Mouse (Mus musculus) cerebellum, adult 18-20 months (tissue): ENCODE data around the gene Ip6k1.
"Not testable (repeated sequence)": the region's sequence is repeated elsewhere in the genome, so short reads cannot be mapped to it uniquely, and the experiment has no call there.

Experiments used
- DNase-seq, 2 experiments: peaks; one replicate each; pipeline ENCODE4 v3.0.0; 2021

Gene Ip6k1

GRCm38 (mm10) chr9:107983421-107983890 lies 18.8 kb upstream of the Ip6k1 start:
- no peak for DNase-seq

DNA sequence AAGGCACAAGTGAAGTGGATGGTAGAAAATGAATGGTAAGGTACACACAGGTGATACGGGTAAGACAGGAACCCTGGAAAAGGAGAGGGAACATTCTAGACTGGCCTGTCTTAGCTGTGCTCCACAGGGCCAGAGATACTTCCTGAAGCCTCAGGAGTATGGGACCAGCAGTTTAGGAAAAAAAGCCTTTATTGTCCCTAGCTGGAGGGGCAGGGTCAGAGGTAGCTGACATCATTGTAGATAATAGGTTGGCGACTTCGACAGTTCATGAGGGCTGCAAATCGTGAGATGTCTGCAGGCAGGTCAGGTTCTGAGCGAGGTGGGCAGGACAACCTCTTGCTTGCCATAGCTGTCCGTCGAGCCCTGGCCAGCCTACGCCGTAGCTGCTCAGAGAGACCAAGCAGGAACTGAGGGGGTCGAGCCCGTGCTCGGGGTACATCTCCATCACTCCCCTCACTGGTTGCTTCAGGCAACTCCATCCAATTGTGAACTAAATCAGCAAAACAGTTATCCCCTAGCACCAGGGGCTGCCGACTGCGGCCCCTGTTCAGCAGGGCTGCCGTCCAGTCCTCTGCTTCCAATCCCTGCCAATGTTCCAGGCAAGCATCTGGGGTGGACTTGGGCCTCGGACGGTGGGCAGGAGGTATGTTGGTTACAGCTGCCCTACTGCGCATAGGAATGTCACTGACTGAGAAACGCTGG lies 18.1 kb upstream of the Ip6k1 start:
- DNase-seq, result no peak

GRCm38 (mm10) chr9:107984754-107985055 lies 17.6 kb upstream of the Ip6k1 start:
- DNase-seq, result no peak

DNA sequence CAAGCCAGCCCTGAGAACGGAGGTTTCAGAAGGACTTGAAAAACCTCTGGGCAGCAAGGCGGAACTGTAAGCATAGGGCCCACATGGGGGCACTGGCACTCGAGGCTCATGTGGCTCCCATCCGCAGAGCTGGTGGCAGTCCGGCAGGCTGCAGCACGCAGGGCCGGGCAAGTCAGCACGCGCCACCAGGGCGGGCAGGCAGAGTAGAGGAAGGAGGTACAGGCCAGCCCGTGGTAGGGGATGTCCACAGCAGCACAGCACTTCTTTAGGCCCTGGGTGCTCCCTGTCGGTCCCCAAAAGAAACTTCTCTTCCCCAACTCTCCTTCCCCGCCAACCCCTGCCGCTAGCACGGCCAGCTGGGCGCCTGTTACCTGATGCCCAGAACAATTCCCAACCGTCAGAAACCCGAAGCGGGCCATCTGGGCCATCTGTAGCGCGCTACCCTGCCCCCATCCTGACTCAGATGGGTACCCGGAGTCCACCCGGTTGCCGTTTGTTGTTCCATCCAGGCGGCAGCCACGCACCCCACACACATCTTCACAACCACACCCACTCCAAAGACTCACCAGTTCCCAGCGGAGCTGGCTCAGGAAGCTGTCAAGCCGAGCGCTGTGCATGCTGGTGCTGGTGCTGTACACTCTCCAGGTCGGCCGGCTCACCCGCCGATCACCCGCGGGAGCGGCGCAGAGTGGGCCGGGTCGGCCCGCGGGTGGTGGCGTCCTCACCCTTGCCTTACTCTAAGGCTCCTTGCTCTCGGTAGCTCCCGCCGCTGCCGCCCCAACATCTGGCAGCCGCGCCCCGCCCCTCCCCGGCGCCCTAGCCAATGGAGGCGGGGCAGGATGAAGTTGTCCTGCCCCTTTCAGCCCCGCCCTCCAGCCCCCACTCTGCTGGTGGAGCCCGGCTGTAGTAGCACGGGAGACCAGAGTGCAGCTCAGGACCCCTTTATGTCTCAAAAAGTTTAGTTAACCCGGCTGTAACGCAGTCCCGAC lies 16.9 kb upstream of the Ip6k1 start, which contains the start of gene Inka1:
Inka1 (minus strand) TSS at position 749 of the 989 bp plus-strand sequence.
- peak; percentile 69 to 72 for DNase-seq

- peak; percentile 84 to 85 for DNase-seq
Measured at GRCm38 (mm10) chr9:107986376-107986775, 15.9 kb upstream of the Ip6k1 start.

GRCm38 (mm10) chr9:107987950-107988349 lies 14.4 kb upstream of the Ip6k1 start:
- DNase-seq, result no peak

DNA sequence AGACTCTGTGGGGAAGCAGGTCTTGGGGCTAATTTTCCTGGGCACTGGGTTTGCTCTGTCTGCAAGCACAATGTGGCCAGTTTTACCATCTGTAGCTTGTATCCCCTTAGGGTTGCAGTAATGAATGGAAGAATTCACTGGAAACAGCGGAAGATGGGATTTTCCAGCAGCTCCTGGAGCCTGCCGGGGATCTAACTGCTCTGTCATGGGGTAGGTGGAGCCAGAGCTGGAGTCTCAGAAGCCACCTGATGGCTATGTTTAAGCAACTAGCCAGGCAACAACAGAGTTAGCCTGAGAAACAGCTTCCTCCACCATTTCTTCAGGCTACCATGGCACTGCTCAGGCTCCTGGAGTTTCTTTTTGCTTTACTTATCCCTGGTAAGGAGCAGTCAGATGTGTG lies 10.1 kb upstream of the Ip6k1 start, which contains the start of gene Cdhr4:
Cdhr4 (plus strand) TSS at position 301 of the 400 bp plus-strand sequence.
- DNase-seq, result no peak

DNA sequence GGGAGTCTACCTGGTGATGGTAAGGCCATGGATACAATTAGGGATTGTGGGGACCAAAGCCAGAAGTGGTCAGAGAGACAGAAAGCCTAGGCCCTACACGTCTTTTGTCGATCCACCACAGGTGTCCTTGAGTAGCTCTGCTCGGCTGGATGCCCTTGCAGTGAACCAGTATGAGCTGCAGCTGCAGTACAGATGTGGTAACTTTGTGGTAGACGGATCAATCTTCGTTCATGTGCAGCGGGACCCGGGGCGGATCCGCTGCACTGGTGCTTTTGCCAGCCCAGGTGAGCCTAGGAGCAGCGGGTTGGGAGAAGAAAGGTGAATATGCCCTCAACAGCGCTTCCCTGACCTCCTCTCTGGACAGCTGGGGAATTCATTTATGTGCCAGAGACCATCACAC lies 9.3 kb upstream of the Ip6k1 start:
- DNase-seq, result no peak

DNA sequence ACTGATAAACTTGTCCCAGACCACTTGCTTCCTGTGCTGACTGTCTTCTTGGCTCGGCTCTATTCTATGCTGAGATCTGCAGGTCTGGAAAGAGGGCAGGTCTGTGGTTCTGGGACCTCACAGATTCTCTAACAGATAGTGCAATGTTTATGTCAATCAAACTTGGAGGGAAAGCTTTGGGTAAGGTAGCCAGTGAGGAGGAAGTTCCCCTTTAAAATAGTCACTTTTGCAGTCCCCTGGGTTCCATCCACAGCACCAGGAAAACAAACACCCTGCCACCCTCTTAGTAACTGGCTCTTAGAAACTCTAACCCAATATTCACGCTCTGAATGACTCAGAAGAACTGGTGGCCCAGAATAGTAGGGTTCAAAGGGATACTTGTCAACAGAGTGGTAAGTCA lies 7.8 kb upstream of the Ip6k1 start:
- no peak for DNase-seq

DNA sequence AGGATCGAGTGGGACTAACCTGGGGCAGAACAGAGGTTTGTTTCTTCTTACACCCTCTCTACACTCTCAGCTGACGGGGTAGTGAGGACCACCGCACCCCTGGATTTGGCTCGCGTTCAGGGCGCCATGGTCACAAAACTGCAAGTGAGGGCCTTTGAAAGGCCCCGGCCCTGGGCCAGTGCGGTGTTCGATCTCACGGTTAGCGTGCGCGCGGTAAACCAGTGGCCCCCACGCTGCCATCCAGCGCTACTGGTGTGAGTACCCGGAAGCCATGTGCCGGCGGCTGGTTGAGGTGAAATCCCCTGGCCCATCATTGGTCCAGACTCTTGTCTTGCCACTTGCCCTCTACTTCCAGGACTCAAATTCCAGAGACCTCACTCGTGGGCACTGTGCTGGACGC lies 6.8 kb upstream of the Ip6k1 start:
- no peak for DNase-seq

GRCm38 (mm10) chr9:107996049-107996448 lies 6.3 kb upstream of the Ip6k1 start, which contains the start of gene Gm20662:
Gm20662 (plus strand) TSS chr9:107996349.
- no peak for DNase-seq

DNA sequence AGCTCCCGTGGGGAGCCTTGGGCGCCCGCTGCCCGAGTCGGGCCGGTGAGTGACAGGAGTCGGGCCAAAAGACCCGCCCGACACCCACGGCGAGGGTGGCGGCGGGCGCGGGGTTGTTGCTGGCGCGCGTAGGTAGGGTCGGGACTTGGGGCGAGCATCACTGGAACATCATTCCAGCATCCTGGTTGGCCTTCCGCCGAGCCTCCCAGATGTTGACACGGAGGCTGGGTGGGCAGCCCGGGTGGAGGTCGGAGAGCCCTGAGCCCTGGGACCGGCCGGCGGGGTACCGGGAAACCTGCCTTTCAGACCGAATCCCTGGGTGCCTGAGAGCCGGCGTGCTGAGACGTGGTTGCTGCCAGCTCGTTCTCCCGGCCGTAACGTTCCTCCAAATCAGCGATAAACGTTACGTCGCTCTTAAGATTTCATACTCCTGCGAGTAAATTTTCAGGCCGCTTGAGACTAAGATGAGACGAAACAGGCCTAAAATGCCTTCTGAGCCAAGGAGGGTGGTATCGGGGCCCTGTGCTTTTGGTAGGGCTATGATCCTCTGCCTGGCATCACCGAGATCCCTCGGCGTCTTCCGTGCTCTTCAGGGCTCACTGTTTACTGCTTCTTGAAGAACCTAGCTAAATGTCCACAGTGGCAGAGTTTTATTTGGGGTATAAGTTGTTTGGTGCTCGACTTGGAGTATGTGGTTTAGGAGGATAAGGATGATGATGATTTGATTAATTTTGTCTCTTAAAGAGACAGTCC lies 653 bp downstream of the Ip6k1 start:
- DNase-seq, result peak in 1 of 2 experiments; percentile 19

DNA sequence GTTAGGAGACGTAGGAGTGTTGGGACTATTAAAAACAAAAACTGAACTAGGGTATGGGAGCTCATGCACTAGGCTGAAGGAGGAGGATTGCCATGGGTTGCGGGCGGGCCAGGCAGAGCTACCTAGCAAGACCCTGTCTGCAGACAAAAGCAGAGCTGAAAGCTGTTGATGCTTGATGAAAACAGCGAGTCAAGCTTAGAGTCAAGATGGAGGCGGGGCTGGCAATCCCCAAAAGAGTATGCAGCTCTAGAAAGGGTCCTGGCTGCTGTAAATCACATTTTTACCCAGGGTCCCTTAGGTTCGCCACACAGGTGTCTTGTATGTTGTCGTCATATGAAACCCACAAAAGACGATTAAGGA lies 1.2 kb downstream of the Ip6k1 start:
- peak; percentile 29 to 36 for DNase-seq

DNA sequence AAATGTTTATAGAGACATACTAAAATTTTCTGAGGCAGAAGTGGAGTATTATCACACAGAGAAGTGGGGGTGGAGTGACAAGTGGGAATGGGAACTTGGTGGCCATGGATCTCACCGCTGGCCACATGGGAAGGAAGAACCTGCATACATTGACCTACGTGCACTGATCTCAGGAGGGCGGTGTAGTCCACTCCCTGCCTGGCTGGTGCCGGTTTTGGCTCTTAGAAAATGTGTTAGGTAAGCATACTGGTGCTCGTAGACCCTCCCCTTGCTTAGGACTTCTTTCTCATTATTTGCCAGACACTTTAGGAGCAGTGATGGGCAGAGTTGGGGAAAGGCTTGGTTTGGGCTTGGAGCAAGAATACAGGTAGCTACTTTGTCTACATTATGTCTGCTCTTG lies 5.7 kb downstream of the Ip6k1 start:
- DNase-seq, result no peak

DNA sequence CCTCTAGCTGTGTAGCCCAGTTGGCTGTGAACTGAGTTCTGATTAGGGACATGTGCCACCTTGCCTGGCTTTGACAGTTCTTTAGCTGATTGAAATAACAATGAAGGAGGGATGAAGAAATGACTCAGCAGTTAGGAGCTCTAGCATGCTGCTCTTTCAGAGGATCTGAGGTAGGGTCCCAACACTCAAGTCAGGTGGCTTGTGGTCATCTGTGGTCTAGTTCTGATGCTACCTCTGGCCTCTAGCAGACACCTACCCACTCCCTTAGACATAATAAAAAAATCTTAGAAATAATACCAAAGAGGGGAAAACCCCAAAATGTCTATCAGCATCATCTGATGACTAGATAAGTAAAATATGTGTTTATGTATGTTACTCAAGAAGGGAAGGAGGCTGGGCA lies 8.1 kb downstream of the Ip6k1 start:
- DNase-seq, result no peak

GRCm38 (mm10) chr9:108013577-108013976 lies 11.3 kb downstream of the Ip6k1 start:
- DNase-seq, result not testable (repeated sequence)

- no peak for DNase-seq
Measured at GRCm38 (mm10) chr9:108017127-108017526, 14.8 kb downstream of the Ip6k1 start.

DNA sequence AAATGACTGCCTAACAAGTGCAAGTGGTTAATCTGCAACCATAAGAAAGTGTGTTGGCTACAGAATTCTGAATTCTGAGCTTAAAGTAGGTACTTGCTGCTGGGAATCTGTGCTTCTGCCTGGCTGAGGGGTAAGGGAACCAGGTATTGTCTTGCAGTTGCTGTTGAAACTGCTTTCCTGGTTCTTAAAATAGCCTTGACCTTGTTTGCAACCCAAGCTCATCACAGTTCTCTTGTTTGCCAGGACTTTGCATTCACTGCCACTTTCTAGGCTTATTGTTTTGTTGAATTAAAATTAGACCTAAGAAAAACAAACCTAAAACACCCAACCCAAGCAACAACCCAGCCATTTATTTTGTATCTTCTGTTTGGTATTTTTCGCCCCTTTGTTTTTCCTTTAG lies 18.4 kb downstream of the Ip6k1 start:
- no peak for DNase-seq

- peak; percentile 29 to 36 for DNase-seq
Measured at GRCm38 (mm10) chr9:108023216-108023615, 20.9 kb downstream of the Ip6k1 start.

- no peak for DNase-seq
Measured at GRCm38 (mm10) chr9:108026584-108026983, 24.3 kb downstream of the Ip6k1 start.

GRCm38 (mm10) chr9:108027867-108028266 lies 25.6 kb downstream of the Ip6k1 start:
- DNase-seq, result no peak

GRCm38 (mm10) chr9:108032126-108032525 lies 29.8 kb downstream of the Ip6k1 start:
- DNase-seq, result no peak
